Mouse (Mus musculus): ENCODE results near the gene Fam83d. TPM values are rescaled to one million over a fixed set of nuclear protein-coding genes. Genes with fewer than 3 reads are reported as not detected.

Fam83d gene
- polyA plus RNA-seq, 1 experiment from 2014 or later: 56.7 TPM

- H3K4me1 ChIP-seq: peaks cover 17% of the 10 kb centered on the region
- H3K27me3 ChIP-seq (ENCODE audit: insufficient read depth, poor library complexity, severe bottlenecking): no peaks in the 10 kb centered on the region
- H3K4me3 ChIP-seq: peak within 1 kb of the TSS; percentile 86
- H3K27ac ChIP-seq: peak within 1 kb of the TSS; percentile 94
- DNase-seq (ENCODE audit: low spot score): peak; percentile 99
- H3K36me3 ChIP-seq: peaks cover 5% of the 10 kb centered on the region
- no peaks in the 10 kb centered on the region for H3K9me3 ChIP-seq
- WGBS: under 1% methylated on average over 32 of the region's 33 CpGs
These were observed 26.7 kb downstream of the Fam83d start, which contains the start of gene Dhx35 for GRCm38 (mm10) chr2:158794494-158795004. TSS of gene Dhx35 (plus strand) at chr2:158794807.

- Histone ChIP-seq H3K9me3 (no peaks in the 10 kb centered on the region), H3K4me1 (peaks cover 17% of the 10 kb centered on the region), H3K27me3 (ENCODE audit: insufficient read depth, poor library complexity, severe bottlenecking) (no peaks in the 10 kb centered on the region), H3K4me3 (peak overlapping the region; percentile 86), H3K27ac (peak overlapping the region; percentile 94), H3K36me3 (peaks cover 10% of the 10 kb centered on the region)
- 9% methylated on average over 15 of the region's 15 CpGs for WGBS
- no peak for DNase-seq (ENCODE audit: low spot score)
These were observed 27.1 kb downstream of the Fam83d start for GRCm38 (mm10) chr2:158795043-158795442.

GRCm38 (mm10) chr2:158795875-158796274, 28.0 kb downstream of the Fam83d start:
- Histone ChIP-seq H3K4me3 (no peak overlapping the region), H3K27ac (no peak overlapping the region), H3K9me3 (no peaks in the 10 kb centered on the region), H3K4me1 (peaks cover 17% of the 10 kb centered on the region), H3K36me3 (peaks cover 18% of the 10 kb centered on the region), H3K27me3 (ENCODE audit: insufficient read depth, poor library complexity, severe bottlenecking) (no peaks in the 10 kb centered on the region)
- no peak for DNase-seq (ENCODE audit: low spot score)
- 81% methylated on average over 2 of the region's 2 CpGs for WGBS

- H3K4me3 ChIP-seq: no peak overlapping the region
- DNase-seq (ENCODE audit: low spot score): no peak
- no peaks in the 10 kb centered on the region for H3K9me3 ChIP-seq
- H3K4me1 ChIP-seq: 0 out of 2 replicates have a peak, but pooled peaks cover 9% of the 10 kb centered on the region
- WGBS: 83% methylated on average over 4 of the region's 4 CpGs
- H3K27me3 ChIP-seq (ENCODE audit: insufficient read depth, poor library complexity, severe bottlenecking): no peaks in the 10 kb centered on the region
- peaks cover 48% of the 10 kb centered on the region for H3K36me3 ChIP-seq
- no peak overlapping the region for H3K27ac ChIP-seq
These were observed 31.4 kb downstream of the Fam83d start for GRCm38 (mm10) chr2:158799328-158799727.

GRCm38 (mm10) chr2:158800788-158801187, 32.9 kb downstream of the Fam83d start:
- Histone ChIP-seq H3K27me3 (ENCODE audit: insufficient read depth, poor library complexity, severe bottlenecking) (no peaks in the 10 kb centered on the region), H3K4me3 (no peak overlapping the region), H3K27ac (no peak overlapping the region), H3K36me3 (peaks cover 60% of the 10 kb centered on the region), H3K4me1 (0 out of 2 replicates have a peak, but pooled peaks cover 4% of the 10 kb centered on the region), H3K9me3 (no peaks in the 10 kb centered on the region)
- DNase-seq (ENCODE audit: low spot score): no peak
- 96% methylated on average over 8 of the region's 8 CpGs for WGBS

GRCm38 (mm10) chr2:158803575-158803974, 35.7 kb downstream of the Fam83d start:
- H3K27me3 ChIP-seq (ENCODE audit: insufficient read depth, poor library complexity, severe bottlenecking): no peaks in the 10 kb centered on the region
- H3K9me3 ChIP-seq: no peaks in the 10 kb centered on the region
- no peaks in the 10 kb centered on the region for H3K4me1 ChIP-seq
- DNase-seq (ENCODE audit: low spot score): no peak
- H3K27ac ChIP-seq: no peak overlapping the region
- peaks cover 81% of the 10 kb centered on the region for H3K36me3 ChIP-seq
- WGBS: 89% methylated on average over 8 of the region's 8 CpGs
- H3K4me3 ChIP-seq: no peak overlapping the region

GRCm38 (mm10) chr2:158815686-158816085, 47.8 kb downstream of the Fam83d start:
- DNase-seq (ENCODE audit: low spot score): no peak
- Histone ChIP-seq H3K4me1 (no peaks in the 10 kb centered on the region), H3K9me3 (no peaks in the 10 kb centered on the region), H3K36me3 (peaks cover 68% of the 10 kb centered on the region), H3K27me3 (ENCODE audit: insufficient read depth, poor library complexity, severe bottlenecking) (no peaks in the 10 kb centered on the region), H3K27ac (no peak overlapping the region), H3K4me3 (no peak overlapping the region)

GRCm38 (mm10) chr2:158816239-158816638, 48.3 kb downstream of the Fam83d start:
- no peaks in the 10 kb centered on the region for H3K9me3 ChIP-seq
- DNase-seq (ENCODE audit: low spot score): no peak
- H3K4me3 ChIP-seq: no peak overlapping the region
- H3K27ac ChIP-seq: no peak overlapping the region
- 84% methylated on average over 4 of the region's 4 CpGs for WGBS
- no peaks in the 10 kb centered on the region for H3K27me3 ChIP-seq (ENCODE audit: insufficient read depth, poor library complexity, severe bottlenecking)
- peaks cover 69% of the 10 kb centered on the region for H3K36me3 ChIP-seq
- H3K4me1 ChIP-seq: no peaks in the 10 kb centered on the region

GRCm38 (mm10) chr2:158817708-158818107, 49.8 kb downstream of the Fam83d start:
- H3K4me1 ChIP-seq: no peaks in the 10 kb centered on the region
- H3K4me3 ChIP-seq: no peak overlapping the region
- no peaks in the 10 kb centered on the region for H3K9me3 ChIP-seq
- DNase-seq (ENCODE audit: low spot score): no peak
- no peak overlapping the region for H3K27ac ChIP-seq
- peaks cover 78% of the 10 kb centered on the region for H3K36me3 ChIP-seq
- WGBS: 89% methylated on average over 8 of the region's 8 CpGs
- no peaks in the 10 kb centered on the region for H3K27me3 ChIP-seq (ENCODE audit: insufficient read depth, poor library complexity, severe bottlenecking)

GRCm38 (mm10) chr2:158828124-158828523, 60.2 kb downstream of the Fam83d start:
- no peak for DNase-seq (ENCODE audit: low spot score)
- 83% methylated on average over 2 of the region's 2 CpGs for WGBS
- H3K36me3 ChIP-seq: peaks cover 87% of the 10 kb centered on the region

GRCm38 (mm10) chr2:158829746-158830145, 61.9 kb downstream of the Fam83d start:
- no peak for DNase-seq (ENCODE audit: low spot score)
- Histone ChIP-seq H3K27me3 (ENCODE audit: insufficient read depth, poor library complexity, severe bottlenecking) (no peaks in the 10 kb centered on the region), H3K9me3 (no peaks in the 10 kb centered on the region), H3K4me1 (peaks cover 10% of the 10 kb centered on the region), H3K36me3 (peaks cover 92% of the 10 kb centered on the region), H3K27ac (no peak overlapping the region), H3K4me3 (no peak overlapping the region)
- 82% methylated on average over 6 of the region's 6 CpGs for WGBS

More at GRCm38 (mm10) chr2:158828124-158828523, 60.2 kb downstream of the Fam83d start:
- no peak overlapping the region for H3K4me3 ChIP-seq
- no peak overlapping the region for H3K27ac ChIP-seq
- H3K27me3 ChIP-seq (ENCODE audit: insufficient read depth, poor library complexity, severe bottlenecking): no peaks in the 10 kb centered on the region
- peaks cover 5% of the 10 kb centered on the region for H3K4me1 ChIP-seq
- no peaks in the 10 kb centered on the region for H3K9me3 ChIP-seq

- Histone ChIP-seq H3K4me1 (peaks cover 10% of the 10 kb centered on the region), H3K4me3 (no peak overlapping the region), H3K36me3 (peaks cover 99% of the 10 kb centered on the region), H3K9me3 (no peaks in the 10 kb centered on the region), H3K27ac (no peak overlapping the region), H3K27me3 (ENCODE audit: insufficient read depth, poor library complexity, severe bottlenecking) (no peaks in the 10 kb centered on the region)
- no peak for DNase-seq (ENCODE audit: low spot score)
- 67% methylated on average over 5 of the region's 5 CpGs for WGBS
These were observed 65.3 kb downstream of the Fam83d start for GRCm38 (mm10) chr2:158833221-158833620.

- H3K27ac ChIP-seq: no peak overlapping the region
- peaks cover 99% of the 10 kb centered on the region for H3K36me3 ChIP-seq
- no peaks in the 10 kb centered on the region for H3K9me3 ChIP-seq
- H3K4me3 ChIP-seq: no peak overlapping the region
- no peaks in the 10 kb centered on the region for H3K27me3 ChIP-seq (ENCODE audit: insufficient read depth, poor library complexity, severe bottlenecking)
- 69% methylated on average over 2 of the region's 2 CpGs for WGBS
- DNase-seq (ENCODE audit: low spot score): no peak
- H3K4me1 ChIP-seq: peaks cover 10% of the 10 kb centered on the region
These were observed 65.8 kb downstream of the Fam83d start for GRCm38 (mm10) chr2:158833645-158834044.

All from heart, embryonic 10.5 days (tissue).